Mouse (Mus musculus) heart, postnatal 0 days (tissue): ENCODE measurements at regions not wholly inside any gene's neighbourhood (a gene's known extent, or its start where the extent isn't known, plus 50 kb on each side); places are given as distances from the start of the nearest gene placed in this dataset.

Experiments used
- CTCF ChIP-seq: IDR thresholded peaks from 2 replicates; pipeline ENCODE4 v1.5.1; 2016; ENCODE audit warnings: antibody characterized with exemption, control low read depth, low read depth
- EP300 ChIP-seq: IDR thresholded peaks from 2 replicates; pipeline ENCODE4 v1.6.1; 2016; ENCODE audit warnings: antibody characterized with exemption, low read depth

GRCm38 (mm10) chr14:102908990-102909389 lies 73.4 kb downstream of the Kctd12 start:
- no peak for TF ChIP-seq CTCF
- no peak for TF ChIP-seq EP300
